Mouse (Mus musculus) MN1 (cell line): ENCODE data around the gene Grin2a.

Experiments used
- DNase-seq: peaks from one replicate; pipeline ENCODE4 v3.0.0-alpha.2; 2016; ENCODE audit warnings: low spot score

The Grin2a gene

GRCm38 (mm10) chr16:9752600-9752999 is 242.8 kb downstream of the Grin2a start:
- DNase-seq, result no peak

GRCm38 (mm10) chr16:9751045-9751569 is 244.3 kb downstream of the Grin2a start:
- no peak for DNase-seq

DNA sequence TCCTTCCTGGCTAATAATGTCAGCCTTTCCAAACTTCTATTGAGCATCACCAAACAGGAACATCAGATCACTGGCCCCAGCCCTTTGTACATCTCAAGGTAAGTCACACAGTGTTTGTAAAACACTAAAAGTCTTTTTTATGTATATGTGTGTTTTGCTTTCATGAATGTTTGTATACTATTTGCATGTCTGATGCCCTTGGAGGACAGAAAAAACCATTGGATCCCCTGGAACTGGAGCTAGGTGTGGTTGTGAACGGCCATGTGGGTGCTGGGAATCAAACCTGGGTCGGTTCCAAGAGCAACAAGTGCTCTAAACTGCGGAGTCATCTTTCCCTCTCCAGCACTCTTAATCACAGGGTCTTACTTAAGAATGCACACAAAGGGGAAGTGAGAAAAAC is 245.7 kb downstream of the Grin2a start:
- DNase-seq, result no peak

GRCm38 (mm10) chr16:9742443-9742842 is 252.9 kb downstream of the Grin2a start:
- DNase-seq, result no peak

- DNase-seq, result no peak
Observed at GRCm38 (mm10) chr16:9738679-9739078, 256.7 kb downstream of the Grin2a start.

GRCm38 (mm10) chr16:9737131-9737530 is 258.2 kb downstream of the Grin2a start:
- DNase-seq, result no peak

DNA sequence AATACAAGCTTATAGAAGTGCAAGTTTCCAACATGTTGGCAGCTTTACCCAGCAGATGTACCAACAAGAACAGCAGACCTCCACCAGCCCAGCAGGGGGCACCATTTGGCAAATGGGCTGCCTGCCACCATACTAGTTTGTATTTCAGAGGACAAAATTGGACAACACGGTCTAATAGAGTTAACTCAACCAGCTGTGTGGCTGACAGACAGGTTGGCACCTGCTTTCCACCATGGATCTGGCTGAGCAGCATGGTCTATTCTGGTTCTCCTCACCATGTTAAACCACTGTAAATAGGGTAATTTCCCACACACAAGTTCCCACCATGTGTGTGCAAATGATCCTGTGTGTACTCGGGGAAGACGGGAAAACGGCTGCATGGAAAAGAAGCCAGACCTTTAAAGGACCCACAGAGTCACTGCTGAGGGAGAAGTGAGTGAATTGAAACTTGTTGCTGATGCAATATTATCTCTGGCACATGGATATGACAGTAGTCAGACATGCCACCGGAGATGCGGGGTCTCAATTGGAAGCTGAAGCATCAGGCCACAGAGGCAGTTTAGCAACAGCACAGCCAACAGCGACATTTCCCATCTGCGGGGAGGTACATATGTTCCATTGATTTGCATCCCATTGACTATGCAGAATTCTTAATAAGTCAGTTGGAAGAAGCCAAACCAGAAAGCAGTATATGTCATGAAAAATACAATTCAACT is 259.8 kb downstream of the Grin2a start:
- no peak for DNase-seq

- DNase-seq, result no peak
Observed at GRCm38 (mm10) chr16:9727603-9728002, 267.8 kb downstream of the Grin2a start.

DNA sequence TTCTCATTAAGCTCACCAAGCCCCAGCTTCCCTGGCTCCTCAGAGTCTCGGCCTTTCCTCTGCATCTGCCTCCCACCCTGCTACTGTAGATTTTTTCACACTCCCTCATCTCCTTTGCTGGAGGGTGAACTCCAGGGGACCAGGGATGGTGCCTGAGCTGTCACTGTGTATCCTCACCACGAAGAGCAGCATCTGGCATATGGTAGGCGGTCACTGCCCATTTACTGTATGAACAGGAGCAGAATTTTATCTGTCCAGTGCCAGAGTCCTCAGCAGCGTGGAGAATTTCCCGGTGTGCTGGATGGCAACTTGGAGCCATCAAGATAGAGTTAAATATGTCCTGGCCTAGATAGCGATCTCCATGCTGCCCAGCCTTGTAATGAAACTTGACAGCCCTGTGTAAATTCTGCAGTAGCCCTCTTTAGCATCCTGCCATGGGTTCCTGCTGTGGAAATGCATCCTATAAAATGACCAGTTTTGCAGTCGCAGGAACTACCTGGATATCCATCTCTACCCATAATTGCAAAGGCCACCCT is 269.7 kb downstream of the Grin2a start:
- DNase-seq, result no peak

GRCm38 (mm10) chr16:9711398-9711797 is 284.0 kb downstream of the Grin2a start:
- no peak for DNase-seq

DNA sequence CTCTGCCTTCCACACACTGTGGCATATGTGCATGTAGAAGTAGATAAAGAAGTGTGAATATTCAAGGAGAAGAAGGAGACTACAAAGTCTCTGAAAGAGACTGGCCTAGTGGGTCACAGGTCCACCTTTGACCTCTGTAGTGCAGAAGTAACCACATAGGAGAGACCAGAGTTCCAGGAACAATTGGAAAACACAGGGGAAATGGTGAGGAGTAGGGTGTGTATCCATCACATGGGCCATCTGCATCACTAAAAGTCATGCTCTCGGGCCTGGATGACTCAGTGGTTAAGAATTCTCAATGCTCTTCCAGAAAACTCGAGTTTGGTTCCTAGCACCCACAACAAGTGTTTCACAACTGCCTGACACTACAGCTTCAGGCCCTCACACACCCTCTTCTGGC is 285.4 kb downstream of the Grin2a start:
- no peak for DNase-seq

GRCm38 (mm10) chr16:9697141-9697540 is 298.2 kb downstream of the Grin2a start:
- no peak for DNase-seq

- DNase-seq, result no peak
Observed at GRCm38 (mm10) chr16:9694081-9694480, 301.3 kb downstream of the Grin2a start.

- DNase-seq, result no peak
Observed at GRCm38 (mm10) chr16:9688523-9689140, 306.7 kb downstream of the Grin2a start.

- no peak for DNase-seq
Observed at GRCm38 (mm10) chr16:9680572-9680971, 314.8 kb downstream of the Grin2a start.

DNA sequence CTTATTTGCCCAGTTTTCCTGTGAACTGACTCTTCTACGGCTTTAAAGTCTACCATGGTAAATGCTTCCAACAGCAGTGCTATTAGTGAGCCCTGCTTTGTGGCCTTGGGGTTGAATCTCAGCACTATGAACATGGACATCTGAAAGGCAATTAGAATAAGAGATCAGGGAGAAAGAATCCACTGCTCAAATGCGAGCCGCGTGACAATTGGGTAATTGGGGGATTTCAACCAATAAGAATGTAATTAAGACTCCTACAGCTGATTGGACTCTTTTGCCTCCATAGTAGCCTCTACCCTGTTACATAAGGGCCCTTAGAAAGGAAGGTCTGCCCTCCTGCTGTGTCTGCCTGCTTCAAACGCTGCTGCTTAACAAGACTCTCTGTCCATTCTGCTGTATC is 315.4 kb downstream of the Grin2a start:
- no peak for DNase-seq

GRCm38 (mm10) chr16:9678750-9679149 is 316.6 kb downstream of the Grin2a start:
- DNase-seq, result no peak

- DNase-seq, result no peak
Observed at GRCm38 (mm10) chr16:9672390-9672789, 323.0 kb downstream of the Grin2a start.

- DNase-seq, result no peak
Observed at GRCm38 (mm10) chr16:9671222-9671621, 324.1 kb downstream of the Grin2a start.

- no peak for DNase-seq
Observed at GRCm38 (mm10) chr16:9670750-9671161, 324.6 kb downstream of the Grin2a start.

- no peak for DNase-seq
Observed at GRCm38 (mm10) chr16:9665896-9666295, 329.5 kb downstream of the Grin2a start.

DNA sequence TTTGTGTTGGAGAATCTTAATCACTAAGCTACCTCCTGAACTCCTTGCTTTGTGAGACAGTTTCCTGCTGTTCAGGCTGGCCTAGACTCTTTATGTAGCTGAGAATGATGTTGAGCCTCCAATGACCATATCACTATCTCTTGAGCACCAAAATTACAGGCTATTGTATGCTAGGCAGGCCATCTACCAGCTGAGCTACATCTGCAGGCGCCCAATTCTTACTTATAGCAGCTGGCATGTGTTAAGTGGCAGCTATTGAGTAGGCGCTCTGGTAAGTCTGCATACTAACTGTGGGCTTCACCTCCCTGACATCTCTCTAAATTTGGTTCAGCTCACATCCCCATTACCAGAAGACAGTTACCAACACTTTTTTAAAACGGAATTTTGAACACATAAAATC is 331.3 kb downstream of the Grin2a start:
- no peak for DNase-seq

DNA sequence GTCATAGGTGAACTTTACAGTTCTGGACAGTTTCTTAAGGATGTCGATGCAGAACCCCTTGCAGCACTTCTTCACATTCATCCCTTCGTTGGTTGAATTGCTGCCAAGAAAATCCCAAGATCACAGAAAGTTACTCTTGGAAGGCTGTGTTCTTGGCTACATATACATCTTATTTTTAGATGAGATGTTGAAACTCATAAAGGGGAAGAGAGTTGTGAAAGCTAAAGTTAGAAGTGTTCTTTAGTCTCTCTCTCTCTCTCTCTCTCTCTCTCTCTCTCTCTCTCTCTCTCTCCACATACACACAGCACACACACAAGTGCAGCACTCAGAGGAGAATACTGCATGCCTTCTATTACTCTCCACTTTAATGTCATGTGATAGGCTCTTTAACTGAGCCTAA is 331.9 kb downstream of the Grin2a start:
- DNase-seq, result no peak
